Mouse (Mus musculus) 3134 (cell line): ENCODE measurements around the gene Ncaph2.

Experiments
- DNase-seq: peaks from one replicate; pipeline ENCODE4 v3.0.0-alpha.2; 2011; ENCODE audit warnings: low spot score; ENCODE audit not compliant: insufficient read length; ENCODE audit errors: extremely low read depth

The Ncaph2 gene

GRCm38 (mm10) chr15:89341678-89342077, 13.8 kb upstream of the Ncaph2 start:
- DNase-seq: no peak

GRCm38 (mm10) chr15:89343325-89343724, 12.2 kb upstream of the Ncaph2 start:
- no peak for DNase-seq

- DNase-seq: no peak
Measured at GRCm38 (mm10) chr15:89350447-89350846, 5.1 kb upstream of the Ncaph2 start.

GRCm38 (mm10) chr15:89351302-89351701, 4.2 kb upstream of the Ncaph2 start:
- no peak for DNase-seq

GRCm38 (mm10) chr15:89352054-89352453, 3.5 kb upstream of the Ncaph2 start:
- DNase-seq: no peak

GRCm38 (mm10) chr15:89352795-89353194, 2.7 kb upstream of the Ncaph2 start:
- no peak for DNase-seq

- no peak for DNase-seq
Measured at GRCm38 (mm10) chr15:89353837-89354236, 1.7 kb upstream of the Ncaph2 start.

- DNase-seq: no peak
Measured at GRCm38 (mm10) chr15:89354455-89354854, 1.1 kb upstream of the Ncaph2 start.

GRCm38 (mm10) chr15:89356372-89356771, 853 bp downstream of the Ncaph2 start:
- DNase-seq: peak; percentile 85

GRCm38 (mm10) chr15:89358784-89359183, 3.3 kb downstream of the Ncaph2 start:
- no peak for DNase-seq

- no peak for DNase-seq
Measured at GRCm38 (mm10) chr15:89363051-89363450, 7.5 kb downstream of the Ncaph2 start.

- DNase-seq: no peak
Measured at GRCm38 (mm10) chr15:89365141-89365551, 9.6 kb downstream of the Ncaph2 start.

GRCm38 (mm10) chr15:89372068-89372467, 16.5 kb downstream of the Ncaph2 start:
- no peak for DNase-seq

GRCm38 (mm10) chr15:89372536-89372935, 17.0 kb downstream of the Ncaph2 start:
- DNase-seq: no peak

GRCm38 (mm10) chr15:89373027-89373761, 17.7 kb downstream of the Ncaph2 start:
- DNase-seq: peak; percentile 93

GRCm38 (mm10) chr15:89373762-89374248, 18.3 kb downstream of the Ncaph2 start, which contains the start of gene Sco2:
Sco2 (minus strand) TSS chr15:89373846.
- DNase-seq: peak; percentile 95

GRCm38 (mm10) chr15:89374340-89374739, 18.8 kb downstream of the Ncaph2 start:
- no peak for DNase-seq

- DNase-seq: no peak
Measured at GRCm38 (mm10) chr15:89374801-89375534, 19.4 kb downstream of the Ncaph2 start.

GRCm38 (mm10) chr15:89376040-89376439, 20.5 kb downstream of the Ncaph2 start:
- no peak for DNase-seq

- DNase-seq: no peak
Measured at GRCm38 (mm10) chr15:89376957-89377356, 21.4 kb downstream of the Ncaph2 start, which contains the start of gene Tymp. Tymp (minus strand) TSS chr15:89377039.

- DNase-seq: no peak
Measured at GRCm38 (mm10) chr15:89377362-89377761, 21.8 kb downstream of the Ncaph2 start.
